Mouse (Mus musculus): ENCODE data around the gene Rgs10. TPM values are rescaled to one million over a fixed set of nuclear protein-coding genes. Genes with fewer than 3 reads are reported as not detected.

The Rgs10 gene
- polyA plus RNA-seq, 1 experiment from 2014 or later: 25.4 TPM

- Histone ChIP-seq H3K9me3 (ENCODE audit: control insufficient read depth, low read length) (no peaks in the 10 kb centered on the region), H3K36me3 (ENCODE audit: control insufficient read depth, insufficient read depth) (no peaks in the 10 kb centered on the region), H3K4me2 (ENCODE audit: low read length) (no peak overlapping the region), H3K27me3 (replicated peaks; ENCODE audit: control insufficient read depth, insufficient read depth, low read length) (no peaks in the 10 kb centered on the region), H3K27ac (ENCODE audit: low read length) (no peak overlapping the region), H3K4me3 (replicated peaks; ENCODE audit: low read length) (no peak overlapping the region), H3K9ac (replicated peaks; ENCODE audit: low read depth, low read length) (no peak overlapping the region), H3K4me1 (replicated peaks; ENCODE audit: control insufficient read depth, insufficient read depth, low read length) (no peaks in the 10 kb centered on the region)
- WGBS: 86% methylated on average over 14 of the region's 14 CpGs
- ATAC-seq: no peak
Observed at GRCm38 (mm10) chr7:128381811-128382526, 36.6 kb downstream of the Rgs10 start.

- H3K36me3 ChIP-seq (ENCODE audit: control insufficient read depth, insufficient read depth): no peaks in the 10 kb centered on the region
- 98% methylated on average over 2 of the region's 2 CpGs for WGBS
- no peak overlapping the region for H3K4me3 ChIP-seq (replicated peaks; ENCODE audit: low read length)
- H3K4me2 ChIP-seq (ENCODE audit: low read length): no peak overlapping the region
- no peaks in the 10 kb centered on the region for H3K27me3 ChIP-seq (replicated peaks; ENCODE audit: control insufficient read depth, insufficient read depth, low read length)
- H3K27ac ChIP-seq (ENCODE audit: low read length): no peak overlapping the region
- no peaks in the 10 kb centered on the region for H3K4me1 ChIP-seq (replicated peaks; ENCODE audit: control insufficient read depth, insufficient read depth, low read length)
- no peak for ATAC-seq
- H3K9ac ChIP-seq (replicated peaks; ENCODE audit: low read depth, low read length): no peak overlapping the region
- no peaks in the 10 kb centered on the region for H3K9me3 ChIP-seq (ENCODE audit: control insufficient read depth, low read length)
Observed at GRCm38 (mm10) chr7:128381001-128381400, 37.6 kb downstream of the Rgs10 start.

GRCm38 (mm10) chr7:128379162-128379805 is 39.3 kb downstream of the Rgs10 start:
- H3K4me3 ChIP-seq (replicated peaks; ENCODE audit: low read length): no peak overlapping the region
- no peak overlapping the region for H3K27ac ChIP-seq (ENCODE audit: low read length)
- H3K36me3 ChIP-seq (ENCODE audit: control insufficient read depth, insufficient read depth): no peaks in the 10 kb centered on the region
- ATAC-seq: no peak
- H3K4me1 ChIP-seq (replicated peaks; ENCODE audit: control insufficient read depth, insufficient read depth, low read length): no peaks in the 10 kb centered on the region
- no peak overlapping the region for H3K9ac ChIP-seq (replicated peaks; ENCODE audit: low read depth, low read length)
- H3K9me3 ChIP-seq (ENCODE audit: control insufficient read depth, low read length): no peaks in the 10 kb centered on the region
- no peaks in the 10 kb centered on the region for H3K27me3 ChIP-seq (replicated peaks; ENCODE audit: control insufficient read depth, insufficient read depth, low read length)
- 67% methylated on average over 16 of the region's 16 CpGs for WGBS
- H3K4me2 ChIP-seq (ENCODE audit: low read length): no peak overlapping the region

- 82% methylated on average over 11 of the region's 11 CpGs for WGBS
- H3K4me2 ChIP-seq (ENCODE audit: low read length): no peak overlapping the region
- H3K4me1 ChIP-seq (replicated peaks; ENCODE audit: control insufficient read depth, insufficient read depth, low read length): no peaks in the 10 kb centered on the region
- H3K27ac ChIP-seq (ENCODE audit: low read length): no peak overlapping the region
- no peak for ATAC-seq
- no peaks in the 10 kb centered on the region for H3K27me3 ChIP-seq (replicated peaks; ENCODE audit: control insufficient read depth, insufficient read depth, low read length)
- no peaks in the 10 kb centered on the region for H3K36me3 ChIP-seq (ENCODE audit: control insufficient read depth, insufficient read depth)
- no peak overlapping the region for H3K9ac ChIP-seq (replicated peaks; ENCODE audit: low read depth, low read length)
- no peak overlapping the region for H3K4me3 ChIP-seq (replicated peaks; ENCODE audit: low read length)
- H3K9me3 ChIP-seq (ENCODE audit: control insufficient read depth, low read length): no peaks in the 10 kb centered on the region
Observed at GRCm38 (mm10) chr7:128376206-128376701, 42.3 kb downstream of the Rgs10 start.

- H3K27me3 ChIP-seq (replicated peaks; ENCODE audit: control insufficient read depth, insufficient read depth, low read length): no peaks in the 10 kb centered on the region
- no peak overlapping the region for H3K27ac ChIP-seq (ENCODE audit: low read length)
- no peak overlapping the region for H3K4me2 ChIP-seq (ENCODE audit: low read length)
- H3K9me3 ChIP-seq (ENCODE audit: control insufficient read depth, low read length): no peaks in the 10 kb centered on the region
- no peak overlapping the region for H3K4me3 ChIP-seq (replicated peaks; ENCODE audit: low read length)
- 95% methylated on average over 11 of the region's 11 CpGs for WGBS
- H3K4me1 ChIP-seq (replicated peaks; ENCODE audit: control insufficient read depth, insufficient read depth, low read length): no peaks in the 10 kb centered on the region
- no peak overlapping the region for H3K9ac ChIP-seq (replicated peaks; ENCODE audit: low read depth, low read length)
- H3K36me3 ChIP-seq (ENCODE audit: control insufficient read depth, insufficient read depth): no peaks in the 10 kb centered on the region
- no peak for ATAC-seq
Observed at GRCm38 (mm10) chr7:128374156-128374555, 44.4 kb downstream of the Rgs10 start.

GRCm38 (mm10) chr7:128373751-128374150 is 44.8 kb downstream of the Rgs10 start:
- H3K9me3 ChIP-seq (ENCODE audit: control insufficient read depth, low read length): no peaks in the 10 kb centered on the region
- WGBS: 92% methylated on average over 8 of the region's 8 CpGs

GRCm38 (mm10) chr7:128372331-128372730 is 46.2 kb downstream of the Rgs10 start:
- Histone ChIP-seq H3K4me2 (ENCODE audit: low read length) (no peak overlapping the region), H3K27ac (ENCODE audit: low read length) (no peak overlapping the region), H3K9ac (replicated peaks; ENCODE audit: low read depth, low read length) (no peak overlapping the region), H3K9me3 (ENCODE audit: control insufficient read depth, low read length) (no peaks in the 10 kb centered on the region), H3K27me3 (replicated peaks; ENCODE audit: control insufficient read depth, insufficient read depth, low read length) (no peaks in the 10 kb centered on the region), H3K36me3 (ENCODE audit: control insufficient read depth, insufficient read depth) (no peaks in the 10 kb centered on the region), H3K4me3 (replicated peaks; ENCODE audit: low read length) (no peak overlapping the region), H3K4me1 (replicated peaks; ENCODE audit: control insufficient read depth, insufficient read depth, low read length) (no peaks in the 10 kb centered on the region)
- no peak for ATAC-seq
- WGBS: 50% methylated on average over 3 of the region's 3 CpGs

More at GRCm38 (mm10) chr7:128373751-128374150, 44.8 kb downstream of the Rgs10 start:
- Histone ChIP-seq H3K4me3 (replicated peaks; ENCODE audit: low read length) (no peak overlapping the region), H3K4me1 (replicated peaks; ENCODE audit: control insufficient read depth, insufficient read depth, low read length) (no peaks in the 10 kb centered on the region), H3K27ac (ENCODE audit: low read length) (no peak overlapping the region), H3K27me3 (replicated peaks; ENCODE audit: control insufficient read depth, insufficient read depth, low read length) (no peaks in the 10 kb centered on the region), H3K36me3 (ENCODE audit: control insufficient read depth, insufficient read depth) (no peaks in the 10 kb centered on the region), H3K9ac (replicated peaks; ENCODE audit: low read depth, low read length) (no peak overlapping the region), H3K4me2 (ENCODE audit: low read length) (no peak overlapping the region)
- no peak for ATAC-seq

- 81% methylated on average over 12 of the region's 12 CpGs for WGBS
- no peaks in the 10 kb centered on the region for H3K36me3 ChIP-seq (ENCODE audit: control insufficient read depth, insufficient read depth)
- no peaks in the 10 kb centered on the region for H3K9me3 ChIP-seq (ENCODE audit: control insufficient read depth, low read length)
- H3K27ac ChIP-seq (ENCODE audit: low read length): no peak overlapping the region
- H3K4me2 ChIP-seq (ENCODE audit: low read length): no peak overlapping the region
- H3K4me3 ChIP-seq (replicated peaks; ENCODE audit: low read length): no peak overlapping the region
- no peaks in the 10 kb centered on the region for H3K4me1 ChIP-seq (replicated peaks; ENCODE audit: control insufficient read depth, insufficient read depth, low read length)
- no peak for ATAC-seq
- no peaks in the 10 kb centered on the region for H3K27me3 ChIP-seq (replicated peaks; ENCODE audit: control insufficient read depth, insufficient read depth, low read length)
- no peak overlapping the region for H3K9ac ChIP-seq (replicated peaks; ENCODE audit: low read depth, low read length)
Observed at GRCm38 (mm10) chr7:128369366-128369765, 49.2 kb downstream of the Rgs10 start.

- no peaks in the 10 kb centered on the region for H3K4me1 ChIP-seq (replicated peaks; ENCODE audit: control insufficient read depth, insufficient read depth, low read length)
- H3K4me3 ChIP-seq (replicated peaks; ENCODE audit: low read length): no peak overlapping the region
- 85% methylated on average over 6 of the region's 6 CpGs for WGBS
- no peaks in the 10 kb centered on the region for H3K27me3 ChIP-seq (replicated peaks; ENCODE audit: control insufficient read depth, insufficient read depth, low read length)
- no peak overlapping the region for H3K27ac ChIP-seq (ENCODE audit: low read length)
- no peak overlapping the region for H3K4me2 ChIP-seq (ENCODE audit: low read length)
- no peak overlapping the region for H3K9ac ChIP-seq (replicated peaks; ENCODE audit: low read depth, low read length)
- H3K36me3 ChIP-seq (ENCODE audit: control insufficient read depth, insufficient read depth): no peaks in the 10 kb centered on the region
- ATAC-seq: no peak
- H3K9me3 ChIP-seq (ENCODE audit: control insufficient read depth, low read length): no peaks in the 10 kb centered on the region
Observed at GRCm38 (mm10) chr7:128368828-128369227, 49.7 kb downstream of the Rgs10 start.

Data from forebrain, embryonic 16.5 days (tissue).